Mouse (Mus musculus): ENCODE data around the gene Psmb11. TPM values are rescaled to one million over a fixed set of nuclear protein-coding genes. Genes with fewer than 3 reads are reported as not detected.
A peak's percentile ranks its signal among the peaks of the same experiment; 100 is the strongest.

Psmb11 gene
- polyA plus RNA-seq, 1 experiment from 2014 or later, result 0.06 TPM

DNA sequence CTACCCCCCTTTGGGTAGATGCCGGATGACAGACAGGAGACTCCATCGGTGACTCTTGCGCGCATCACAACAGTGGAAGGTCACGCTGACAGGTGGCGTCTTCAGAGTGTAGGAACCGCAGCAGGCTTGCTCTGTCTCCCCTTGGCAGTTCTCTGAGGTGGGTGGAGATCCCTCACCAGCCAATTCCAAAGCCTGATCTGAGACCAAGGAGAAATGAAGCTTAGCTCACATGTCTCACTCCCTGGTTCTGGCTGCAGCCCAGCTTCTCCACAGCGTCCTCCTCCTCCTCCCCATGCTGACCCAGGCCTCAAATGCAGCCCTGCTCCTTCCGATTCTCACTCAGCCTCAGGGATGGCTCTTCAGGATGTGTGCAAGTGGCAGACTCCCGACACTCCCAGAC, 3.7 kb downstream of the Psmb11 start:
- Histone ChIP-seq H3K36me3 (ENCODE audit: control insufficient read depth, insufficient read depth, low read length) (no peaks in the 10 kb centered on the region), H3K27me3 (ENCODE audit: control insufficient read depth, insufficient read depth, low read length) (no peaks in the 10 kb centered on the region), H3K4me1 (ENCODE audit: control insufficient read depth, insufficient read depth, low read length) (no peaks in the 10 kb centered on the region), H3K27ac (ENCODE audit: low read length) (no peak overlapping the region), H3K9me3 (ENCODE audit: control insufficient read depth, low read depth, low read length) (no peaks in the 10 kb centered on the region), H3K4me2 (replicated peaks; ENCODE audit: low read depth, low read length) (no peak overlapping the region), H3K4me3 (ENCODE audit: low read depth, low read length) (no peak overlapping the region), H3K9ac (replicated peaks; ENCODE audit: low read depth, low read length) (no peak overlapping the region)
- 67% methylated on average over 10 of the region's 10 CpGs for WGBS
- ATAC-seq (ENCODE audit: insufficient number of reproducible peaks, insufficient read depth, low FRiP score, low read depth), result no peak

DNA sequence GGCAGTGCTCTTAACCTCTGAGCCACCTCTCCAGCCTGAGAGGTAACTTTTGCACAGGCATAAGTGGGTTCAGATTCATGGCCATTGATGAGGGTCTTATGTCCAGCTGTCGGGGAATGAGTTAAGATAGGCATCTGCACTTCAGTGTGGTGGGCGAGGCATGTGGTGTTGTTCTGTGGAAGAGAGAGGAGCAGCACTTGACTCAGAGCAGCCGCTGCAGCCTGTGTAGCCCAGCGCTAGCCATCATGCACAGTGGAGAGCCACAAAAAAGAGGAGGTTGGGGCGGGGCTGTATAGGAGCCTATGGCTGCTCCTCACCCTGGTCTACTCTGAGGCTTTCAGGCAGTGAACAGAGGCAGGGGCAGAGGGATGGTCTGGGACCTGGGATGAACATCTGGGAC, 6.9 kb downstream of the Psmb11 start:
- WGBS, result 73% methylated on average over 5 of the region's 5 CpGs
- no peaks in the 10 kb centered on the region for H3K9me3 ChIP-seq (ENCODE audit: control insufficient read depth, low read depth, low read length)
- H3K27me3 ChIP-seq (ENCODE audit: control insufficient read depth, insufficient read depth, low read length), result no peaks in the 10 kb centered on the region
- H3K27ac ChIP-seq (ENCODE audit: low read length), result no peak overlapping the region
- no peak overlapping the region for H3K4me2 ChIP-seq (replicated peaks; ENCODE audit: low read depth, low read length)
- H3K36me3 ChIP-seq (ENCODE audit: control insufficient read depth, insufficient read depth, low read length), result peaks cover 15% of the 10 kb centered on the region
- no peak overlapping the region for H3K9ac ChIP-seq (replicated peaks; ENCODE audit: low read depth, low read length)
- no peaks in the 10 kb centered on the region for H3K4me1 ChIP-seq (ENCODE audit: control insufficient read depth, insufficient read depth, low read length)
- no peak for ATAC-seq (ENCODE audit: insufficient number of reproducible peaks, insufficient read depth, low FRiP score, low read depth)
- no peak overlapping the region for H3K4me3 ChIP-seq (ENCODE audit: low read depth, low read length)

DNA sequence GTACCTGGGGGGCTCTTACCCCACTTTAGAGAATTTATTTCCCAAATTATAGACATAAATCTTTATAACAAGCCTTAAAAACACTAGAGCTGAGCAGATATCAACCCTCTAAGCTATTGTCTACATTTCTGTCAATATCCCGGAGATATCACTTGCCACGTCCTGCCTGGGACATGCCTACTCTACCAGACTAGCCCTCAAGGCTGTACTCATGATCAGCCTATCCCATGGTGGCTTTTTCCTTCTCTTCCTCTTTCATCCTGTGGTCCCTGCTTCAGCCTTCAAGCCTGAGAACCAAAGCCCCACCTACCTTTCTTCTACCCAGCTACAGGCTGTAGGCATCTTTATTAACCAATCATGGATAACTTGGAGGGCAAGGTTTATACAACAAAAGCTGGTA, 8.6 kb downstream of the Psmb11 start:
- no peak for ATAC-seq (ENCODE audit: insufficient number of reproducible peaks, insufficient read depth, low FRiP score, low read depth)
- Histone ChIP-seq H3K9me3 (ENCODE audit: control insufficient read depth, low read depth, low read length) (no peaks in the 10 kb centered on the region), H3K27me3 (ENCODE audit: control insufficient read depth, insufficient read depth, low read length) (no peaks in the 10 kb centered on the region), H3K4me3 (ENCODE audit: low read depth, low read length) (no peak overlapping the region), H3K4me2 (replicated peaks; ENCODE audit: low read depth, low read length) (no peak overlapping the region), H3K27ac (ENCODE audit: low read length) (no peak overlapping the region), H3K36me3 (ENCODE audit: control insufficient read depth, insufficient read depth, low read length) (peaks cover 23% of the 10 kb centered on the region), H3K9ac (replicated peaks; ENCODE audit: low read depth, low read length) (no peak overlapping the region), H3K4me1 (ENCODE audit: control insufficient read depth, insufficient read depth, low read length) (no peaks in the 10 kb centered on the region)
- WGBS, result 86% methylated on average over 2 of the region's 2 CpGs

DNA sequence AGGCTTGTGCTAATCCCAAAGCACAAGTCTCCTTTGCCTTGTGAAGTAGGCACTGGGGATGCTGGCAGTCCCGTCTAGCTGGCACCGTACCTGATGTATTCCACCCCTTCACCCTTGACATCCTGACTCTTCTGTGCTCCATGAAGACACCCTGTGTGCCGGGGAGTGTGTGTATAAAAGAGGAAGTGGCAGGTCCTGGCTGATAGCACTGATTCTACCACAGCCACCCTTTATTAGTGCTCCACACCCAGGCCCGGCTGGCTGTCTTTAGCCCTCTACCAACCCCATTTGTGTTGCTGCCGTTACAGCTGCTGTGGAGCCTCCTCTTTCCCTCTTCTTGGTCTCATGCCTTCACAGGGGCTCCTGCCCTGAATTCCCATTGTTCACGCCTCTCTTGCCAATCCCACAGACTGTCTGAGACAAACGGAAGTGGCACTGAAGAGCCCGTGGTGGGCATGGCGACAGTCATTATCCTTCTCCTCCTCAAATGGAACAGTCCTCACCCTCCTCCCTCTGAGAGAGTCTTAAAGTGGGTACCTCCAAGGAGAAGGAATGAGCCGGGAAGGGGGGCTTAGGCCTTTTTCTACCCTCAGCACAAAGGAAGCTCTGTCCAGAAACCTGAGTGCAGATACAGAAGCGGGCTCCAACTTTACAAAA, 9.5 kb downstream of the Psmb11 start:
- WGBS, result 82% methylated on average over 11 of the region's 11 CpGs
- Histone ChIP-seq H3K36me3 (ENCODE audit: control insufficient read depth, insufficient read depth, low read length) (peaks cover 23% of the 10 kb centered on the region), H3K27ac (ENCODE audit: low read length) (no peak overlapping the region), H3K9me3 (ENCODE audit: control insufficient read depth, low read depth, low read length) (no peaks in the 10 kb centered on the region), H3K27me3 (ENCODE audit: control insufficient read depth, insufficient read depth, low read length) (no peaks in the 10 kb centered on the region), H3K4me2 (replicated peaks; ENCODE audit: low read depth, low read length) (no peak overlapping the region), H3K4me1 (ENCODE audit: control insufficient read depth, insufficient read depth, low read length) (no peaks in the 10 kb centered on the region), H3K4me3 (ENCODE audit: low read depth, low read length) (no peak overlapping the region), H3K9ac (replicated peaks; ENCODE audit: low read depth, low read length) (no peak overlapping the region)
- ATAC-seq (ENCODE audit: insufficient number of reproducible peaks, insufficient read depth, low FRiP score, low read depth), result 0 out of 2 replicates have a peak, but pooled peaks have one; percentile 47

DNA sequence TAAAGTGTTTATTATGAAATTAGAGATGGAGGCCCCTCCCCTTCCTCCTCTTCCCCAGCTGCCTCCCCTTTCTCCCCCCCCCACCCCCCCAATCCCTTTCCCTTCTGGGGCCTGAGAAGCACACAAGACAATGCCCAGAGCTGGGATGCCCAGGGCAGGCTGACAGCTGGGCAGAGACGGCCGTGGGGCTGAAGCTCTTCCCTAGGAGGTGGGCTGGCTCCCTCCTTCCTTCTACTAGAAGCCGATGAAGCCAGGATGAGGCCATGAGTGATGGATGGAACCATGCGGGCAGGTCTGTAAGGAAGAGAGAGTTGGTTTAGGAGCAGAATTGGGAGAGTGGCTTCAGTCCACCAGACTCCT, 10.0 kb downstream of the Psmb11 start:
- ATAC-seq (ENCODE audit: insufficient number of reproducible peaks, insufficient read depth, low FRiP score, low read depth), result 0 out of 2 replicates have a peak, but pooled peaks have one; percentile 19
- no peak overlapping the region for H3K9ac ChIP-seq (replicated peaks; ENCODE audit: low read depth, low read length)
- WGBS, result 56% methylated on average over 4 of the region's 4 CpGs
- no peaks in the 10 kb centered on the region for H3K9me3 ChIP-seq (ENCODE audit: control insufficient read depth, low read depth, low read length)
- H3K4me3 ChIP-seq (ENCODE audit: low read depth, low read length), result no peak overlapping the region
- H3K27ac ChIP-seq (ENCODE audit: low read length), result no peak overlapping the region
- peaks cover 28% of the 10 kb centered on the region for H3K36me3 ChIP-seq (ENCODE audit: control insufficient read depth, insufficient read depth, low read length)
- H3K4me1 ChIP-seq (ENCODE audit: control insufficient read depth, insufficient read depth, low read length), result no peaks in the 10 kb centered on the region
- no peak overlapping the region for H3K4me2 ChIP-seq (replicated peaks; ENCODE audit: low read depth, low read length)
- H3K27me3 ChIP-seq (ENCODE audit: control insufficient read depth, insufficient read depth, low read length), result no peaks in the 10 kb centered on the region

DNA sequence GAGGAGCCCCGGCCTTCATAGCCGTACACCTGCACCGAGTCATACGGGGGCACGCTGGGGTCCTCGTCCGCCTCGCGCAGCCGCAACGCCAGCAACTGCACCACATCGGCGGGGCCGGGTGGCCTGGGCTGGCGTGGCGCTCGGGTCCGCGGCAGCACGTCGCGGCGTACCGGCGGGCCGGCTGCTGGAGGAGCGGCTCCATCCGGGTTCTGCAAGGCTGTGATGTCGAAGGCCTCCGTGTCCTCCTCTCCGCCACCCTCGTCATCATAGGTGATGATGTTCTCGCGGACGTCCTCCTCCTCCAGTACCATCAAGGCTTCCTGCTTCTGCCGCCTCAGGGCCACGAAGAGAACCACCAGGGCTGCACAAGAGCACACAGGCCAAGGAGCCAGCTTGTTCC, 11.0 kb downstream of the Psmb11 start:
- Histone ChIP-seq H3K27me3 (ENCODE audit: control insufficient read depth, insufficient read depth, low read length) (no peaks in the 10 kb centered on the region), H3K36me3 (ENCODE audit: control insufficient read depth, insufficient read depth, low read length) (peaks cover 35% of the 10 kb centered on the region), H3K9me3 (ENCODE audit: control insufficient read depth, low read depth, low read length) (no peaks in the 10 kb centered on the region), H3K4me1 (ENCODE audit: control insufficient read depth, insufficient read depth, low read length) (no peaks in the 10 kb centered on the region), H3K27ac (ENCODE audit: low read length) (no peak overlapping the region), H3K4me2 (replicated peaks; ENCODE audit: low read depth, low read length) (no peak overlapping the region), H3K4me3 (ENCODE audit: low read depth, low read length) (no peak overlapping the region), H3K9ac (replicated peaks; ENCODE audit: low read depth, low read length) (no peak overlapping the region)
- no peak for ATAC-seq (ENCODE audit: insufficient number of reproducible peaks, insufficient read depth, low FRiP score, low read depth)
- 90% methylated on average over 35 of the region's 37 CpGs for WGBS

DNA sequence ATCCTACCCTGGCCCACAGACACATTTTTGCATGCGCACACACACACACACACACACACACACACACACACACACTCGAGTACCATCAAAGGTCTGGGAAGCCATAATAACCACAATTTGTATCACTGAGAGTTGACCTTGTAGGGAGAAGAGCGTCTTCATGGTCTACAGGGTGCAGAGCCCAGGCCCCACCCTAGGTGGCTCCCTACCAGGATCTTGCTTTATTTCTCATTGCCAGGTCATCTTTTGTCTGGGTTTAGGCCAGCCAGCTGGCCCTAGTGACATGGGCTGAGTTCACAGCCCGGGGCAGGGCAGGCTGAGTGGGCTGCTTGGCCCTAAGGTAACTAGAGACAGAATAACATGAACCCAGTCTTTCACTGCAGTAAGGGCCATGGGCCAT, 12.9 kb downstream of the Psmb11 start:
- H3K36me3 ChIP-seq (ENCODE audit: control insufficient read depth, insufficient read depth, low read length), result peaks cover 43% of the 10 kb centered on the region
- 80% methylated on average over 4 of the region's 4 CpGs for WGBS

DNA sequence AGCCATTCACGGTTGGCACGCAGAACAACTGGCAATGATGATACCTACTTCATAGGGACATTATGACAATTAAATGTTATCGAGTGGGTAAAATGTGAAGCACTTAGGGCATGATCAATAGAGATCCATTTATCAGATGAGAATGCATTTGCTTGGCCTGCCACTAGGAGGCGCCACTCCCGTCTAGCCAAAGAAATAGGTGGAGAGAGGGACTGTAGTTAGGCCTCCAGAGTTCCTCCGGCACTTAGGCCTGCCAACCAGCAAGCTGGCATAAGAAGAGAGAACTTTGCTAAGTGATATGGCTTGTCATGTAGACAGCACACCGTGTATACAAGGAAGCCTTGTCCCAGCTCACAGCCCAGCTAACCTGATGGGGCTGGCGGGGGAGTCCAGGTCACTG, 15.7 kb downstream of the Psmb11 start:
- Histone ChIP-seq H3K4me1 (ENCODE audit: control insufficient read depth, insufficient read depth, low read length) (peaks cover 11% of the 10 kb centered on the region; the same call in 1 of the 2 replicates), H3K4me2 (replicated peaks; ENCODE audit: low read depth, low read length) (no peak overlapping the region), H3K9ac (replicated peaks; ENCODE audit: low read depth, low read length) (no peak overlapping the region), H3K27ac (ENCODE audit: low read length) (no peak overlapping the region), H3K36me3 (ENCODE audit: control insufficient read depth, insufficient read depth, low read length) (peaks cover 38% of the 10 kb centered on the region), H3K4me3 (ENCODE audit: low read depth, low read length) (no peak overlapping the region), H3K27me3 (ENCODE audit: control insufficient read depth, insufficient read depth, low read length) (no peaks in the 10 kb centered on the region), H3K9me3 (ENCODE audit: control insufficient read depth, low read depth, low read length) (no peaks in the 10 kb centered on the region)
- WGBS, result 57% methylated on average over 8 of the region's 8 CpGs
- no peak for ATAC-seq (ENCODE audit: insufficient number of reproducible peaks, insufficient read depth, low FRiP score, low read depth)

More for the DNA sequence above, 12.9 kb downstream of the Psmb11 start:
- ATAC-seq (ENCODE audit: insufficient number of reproducible peaks, insufficient read depth, low FRiP score, low read depth), result no peak
- H3K9me3 ChIP-seq (ENCODE audit: control insufficient read depth, low read depth, low read length), result no peaks in the 10 kb centered on the region
- peaks cover under 1% of the 10 kb centered on the region; the same call in 1 of the 2 replicates for H3K4me1 ChIP-seq (ENCODE audit: control insufficient read depth, insufficient read depth, low read length)
- no peak overlapping the region for H3K27ac ChIP-seq (ENCODE audit: low read length)
- H3K4me2 ChIP-seq (replicated peaks; ENCODE audit: low read depth, low read length), result no peak overlapping the region
- no peak overlapping the region for H3K9ac ChIP-seq (replicated peaks; ENCODE audit: low read depth, low read length)
- H3K27me3 ChIP-seq (ENCODE audit: control insufficient read depth, insufficient read depth, low read length), result no peaks in the 10 kb centered on the region
- H3K4me3 ChIP-seq (ENCODE audit: low read depth, low read length), result no peak overlapping the region

DNA sequence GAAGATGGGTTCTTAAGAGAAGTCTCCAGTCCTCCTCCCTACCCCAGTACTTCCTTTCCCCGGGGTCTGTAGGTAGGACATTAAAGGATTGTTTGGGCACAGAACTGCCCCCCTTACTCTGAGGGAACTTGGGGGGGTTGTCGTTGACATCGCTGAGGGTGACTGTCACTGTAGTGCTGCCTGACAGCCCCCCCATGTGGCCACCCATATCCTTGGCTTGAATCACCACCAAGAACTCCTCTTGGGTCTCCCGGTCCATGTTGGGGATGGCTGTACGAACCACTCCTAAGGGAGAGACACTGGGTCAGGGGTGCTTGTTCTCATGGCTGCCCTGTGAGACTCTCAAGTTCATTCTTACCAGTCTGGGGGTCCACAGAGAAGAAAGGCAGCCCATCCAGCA, 17.0 kb downstream of the Psmb11 start:
- no peak for ATAC-seq (ENCODE audit: insufficient number of reproducible peaks, insufficient read depth, low FRiP score, low read depth)
- no peak overlapping the region for H3K27ac ChIP-seq (ENCODE audit: low read length)
- H3K36me3 ChIP-seq (ENCODE audit: control insufficient read depth, insufficient read depth, low read length), result peaks cover 38% of the 10 kb centered on the region
- peaks cover 11% of the 10 kb centered on the region; the same call in 1 of the 2 replicates for H3K4me1 ChIP-seq (ENCODE audit: control insufficient read depth, insufficient read depth, low read length)
- no peaks in the 10 kb centered on the region for H3K9me3 ChIP-seq (ENCODE audit: control insufficient read depth, low read depth, low read length)
- no peak overlapping the region for H3K4me2 ChIP-seq (replicated peaks; ENCODE audit: low read depth, low read length)
- no peak overlapping the region for H3K4me3 ChIP-seq (ENCODE audit: low read depth, low read length)
- no peaks in the 10 kb centered on the region for H3K27me3 ChIP-seq (ENCODE audit: control insufficient read depth, insufficient read depth, low read length)
- 78% methylated on average over 5 of the region's 5 CpGs for WGBS
- no peak overlapping the region for H3K9ac ChIP-seq (replicated peaks; ENCODE audit: low read depth, low read length)

Data from stomach, embryonic 14.5 days (tissue).